Mouse (Mus musculus) spleen, adult 2 months (tissue): ENCODE measurements around the gene Znrd1as. TPM values are rescaled to one million over a fixed set of nuclear protein-coding genes. Genes with fewer than 3 reads are reported as not detected.

ENCODE experiments used
- DNase-seq, 2 experiments: peaks; one replicate each; pipeline versions ENCODE4 v3.0.0 to v3.0.0-alpha.2; 2012 to 2021; ENCODE audit warnings: low spot score in 2 of 2, low read depth in 1 of 2
- H3K27ac ChIP-seq: fragments of 200-500 bp; 2 replicates; pipeline ENCODE4 v1.5.1; 2012; ENCODE audit warnings: low read length, inconsistent platforms; ENCODE audit not compliant: insufficient read depth
- H3K27me3 ChIP-seq: fragments of 200-500 bp; 2 replicates; pipeline ENCODE4 v1.6.1; 2012; ENCODE audit warnings: mild to moderate bottlenecking, moderate library complexity, low read length, inconsistent platforms; ENCODE audit not compliant: control insufficient read depth, insufficient read depth
- H3K36me3 ChIP-seq: fragments of 200-500 bp; 2 replicates; pipeline ENCODE4 v1.6.1; 2012; ENCODE audit warnings: mild to moderate bottlenecking, low read length, inconsistent platforms; ENCODE audit not compliant: control insufficient read depth, insufficient read depth
- H3K4me1 ChIP-seq: fragments of 200-500 bp; 2 replicates; pipeline ENCODE4 v1.6.1; 2011; ENCODE audit warnings: inconsistent platforms; ENCODE audit not compliant: control insufficient read depth, insufficient read depth, insufficient read length
- H3K4me3 ChIP-seq: fragments of 200-500 bp; 2 replicates; pipeline ENCODE4 v1.5.1; 2011; ENCODE audit warnings: mild to moderate bottlenecking, inconsistent platforms; ENCODE audit not compliant: insufficient read depth, insufficient read length; ENCODE audit errors: extremely low read depth
- CTCF ChIP-seq: fragments of 200-500 bp; IDR thresholded peaks from 2 replicates; pipeline ENCODE4 v1.5.1; 2011; ENCODE audit warnings: mild to moderate bottlenecking, inconsistent platforms; ENCODE audit not compliant: insufficient read depth, insufficient read length, insufficient replicate concordance; ENCODE audit errors: extremely low read depth
- POLR2A ChIP-seq: fragments of 200-500 bp; IDR thresholded peaks from 2 replicates; pipeline ENCODE4 v1.6.1; 2011; ENCODE audit warnings: low read depth, low read length, inconsistent platforms
- WGBS: fragments of 180-500 bp; shearing (Covaris S2); methylation state at CpG from one replicate; pipeline ENCODE4 v1.1.7; 2018; 5-methylcytosine and 5-hydroxymethylcytosine counted together
- polyA plus RNA-seq: library from polyadenylated mRNA; depleted of rRNA; stranded (reverse); fragments of >200 nt; gene quantifications from 2 replicates; pipeline ENCODE4 v1.2.3, GENCODE M21; 2012; rRNA removed

Znrd1as gene
- polyA plus RNA-seq, 1 experiment, result 0.57 TPM

DNA sequence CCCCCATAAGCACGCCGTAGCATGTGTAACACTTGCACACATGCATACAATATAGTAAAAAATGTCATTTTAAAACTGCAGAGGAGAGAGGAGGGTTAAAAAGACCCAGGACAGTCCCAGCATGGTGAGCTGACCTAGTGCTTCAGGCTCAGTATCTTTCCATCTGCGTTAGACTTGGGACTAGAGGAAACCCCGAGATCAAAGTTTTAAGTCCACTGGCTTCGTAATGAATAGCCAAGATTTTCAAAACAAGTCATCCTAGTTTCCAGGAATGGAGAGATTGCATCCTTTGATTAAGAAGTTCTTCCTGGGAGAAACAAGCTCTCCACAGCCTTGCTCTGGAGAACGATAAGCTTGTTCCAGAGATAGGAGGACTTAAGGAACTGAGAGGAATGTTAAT, 49.8 kb downstream of the Znrd1as start:
- Histone ChIP-seq H3K4me1 (no peaks in the 10 kb centered on the region), H3K27me3 (no peaks in the 10 kb centered on the region), H3K4me3 (no peak overlapping the region), H3K36me3 (no peaks in the 10 kb centered on the region), H3K27ac (no peak overlapping the region)
- 91% methylated on average over 6 of the region's 6 CpGs for WGBS
- TF ChIP-seq POLR2A (no peak), CTCF (no peak)
- no peak for DNase-seq

DNA sequence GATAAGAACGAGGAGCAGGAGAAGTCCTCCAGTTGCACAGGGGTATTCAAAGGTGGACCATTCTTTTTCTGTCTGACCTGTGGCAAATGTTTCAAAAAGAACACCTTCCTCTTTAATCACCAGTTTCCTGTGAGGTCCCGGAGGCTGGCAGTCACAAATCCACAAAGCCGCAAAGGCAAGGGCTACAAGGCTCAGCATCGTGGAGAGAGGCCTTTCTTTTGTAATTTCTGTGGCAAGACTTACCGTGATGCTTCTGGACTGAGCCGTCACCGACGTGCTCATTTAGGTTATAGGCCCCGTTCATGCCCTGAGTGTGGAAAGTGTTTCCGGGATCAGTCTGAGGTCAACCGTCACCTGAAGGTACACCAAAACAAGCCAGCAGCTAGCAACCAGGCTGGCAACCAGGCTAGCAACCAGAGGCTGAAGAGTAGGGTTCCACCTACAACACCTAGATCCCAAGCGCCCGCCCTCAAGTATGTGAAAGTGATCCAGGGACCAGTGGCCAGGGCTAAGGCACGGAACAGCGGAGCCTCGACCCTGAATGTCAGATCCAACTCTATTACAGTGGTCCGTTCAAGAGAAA, 51.2 kb downstream of the Znrd1as start:
- WGBS, result 42% methylated on average over 17 of the region's 17 CpGs
- H3K4me1 ChIP-seq, result no peaks in the 10 kb centered on the region
- no peaks in the 10 kb centered on the region for H3K27me3 ChIP-seq
- TF ChIP-seq CTCF, result no peak
- no peak for TF ChIP-seq POLR2A
- H3K36me3 ChIP-seq, result no peaks in the 10 kb centered on the region
- no peak overlapping the region for H3K4me3 ChIP-seq
- H3K27ac ChIP-seq, result no peak overlapping the region
- no peak for DNase-seq

DNA sequence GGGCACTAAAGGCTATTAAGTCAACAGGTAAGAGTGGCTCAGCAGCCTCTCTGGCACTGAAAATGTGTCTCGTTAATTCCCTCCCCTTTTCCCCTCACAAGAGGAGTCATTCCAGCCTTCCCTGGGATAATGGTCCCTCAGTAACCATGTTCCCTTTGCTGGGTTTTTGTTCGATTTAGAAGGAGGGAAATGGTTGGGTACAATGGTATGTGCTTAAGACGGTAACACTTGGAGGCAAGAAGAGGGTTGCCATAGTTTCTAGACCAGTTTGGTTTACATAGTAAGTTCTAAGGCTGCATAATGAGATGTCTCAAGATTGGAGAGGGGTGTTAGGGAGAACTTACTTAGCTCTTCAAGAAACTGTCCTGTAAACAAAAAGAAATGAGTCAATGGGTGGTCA, 53.3 kb downstream of the Znrd1as start:
- Histone ChIP-seq H3K4me3 (no peak overlapping the region), H3K36me3 (no peaks in the 10 kb centered on the region), H3K27me3 (no peaks in the 10 kb centered on the region), H3K4me1 (no peaks in the 10 kb centered on the region), H3K27ac (no peak overlapping the region)
- WGBS, result 92% methylated on average over 3 of the region's 3 CpGs
- no peak for DNase-seq
- TF ChIP-seq POLR2A (no peak), CTCF (no peak)

DNA sequence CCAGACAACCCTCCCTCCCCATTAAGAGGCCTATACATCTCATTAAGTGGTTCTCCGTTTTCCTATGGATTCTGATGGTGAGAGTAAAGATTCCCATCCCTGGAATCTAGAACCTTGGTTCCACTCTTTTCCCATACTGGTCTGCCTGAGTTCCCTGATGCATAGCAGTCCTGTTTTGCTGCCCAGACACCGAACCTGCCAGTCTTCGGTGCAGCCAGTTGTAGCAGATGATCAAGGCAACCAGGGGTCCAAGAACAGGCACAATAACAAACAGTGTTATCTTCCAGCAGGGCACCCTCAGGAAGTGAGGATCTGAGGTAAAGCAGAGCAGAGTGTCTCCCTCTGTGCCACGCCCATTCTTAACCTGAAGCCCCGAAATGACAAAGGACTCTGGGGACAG, 53.7 kb downstream of the Znrd1as start:
- H3K36me3 ChIP-seq, result no peaks in the 10 kb centered on the region
- whole genome bisulfite sequencing, result 82% methylated on average over 5 of the region's 5 CpGs
- no peaks in the 10 kb centered on the region for H3K27me3 ChIP-seq
- no peaks in the 10 kb centered on the region for H3K4me1 ChIP-seq
- H3K27ac ChIP-seq, result no peak overlapping the region
- H3K4me3 ChIP-seq, result no peak overlapping the region
- DNase-seq, result no peak
- TF ChIP-seq POLR2A, result no peak
- TF ChIP-seq CTCF, result no peak

Other genes with a start within 250 kb of the Znrd1as start
- gene H2-M10.5, start 185.7 kb upstream of the Znrd1as start, polyA plus RNA-seq, result not detected in 2 replicates
- gene H2-M10.6, start 146.4 kb upstream of the Znrd1as start, polyA plus RNA-seq, result not detected in 2 replicates
- 50.6 and 55.6 TPM in 2 replicates for gene Trim26, start 121.5 kb upstream of the Znrd1as start, polyA plus RNA-seq
- gene Trim15, start 91.4 kb upstream of the Znrd1as start, polyA plus RNA-seq, result 0.04 and 0.05 TPM in 2 replicates
- 16.8 and 37.0 TPM in 2 replicates for gene Trim10, start 89.0 kb upstream of the Znrd1as start, polyA plus RNA-seq
- 0.19 TPM in 1 of 2 replicates, not detected in the other for gene Trim40, start 68.5 kb upstream of the Znrd1as start, polyA plus RNA-seq
- not detected in 2 replicates for gene Trim31, start 60.5 kb upstream of the Znrd1as start, polyA plus RNA-seq
- 0.20 and 0.23 TPM in 2 replicates for gene Rnf39, start 15.7 kb upstream of the Znrd1as start, polyA plus RNA-seq
- gene Ppp1r11, start 6.9 kb upstream of the Znrd1as start, polyA plus RNA-seq, result 36.3 and 36.9 TPM in 2 replicates
- gene Znrd1, start within 50 bp of the Znrd1as start, polyA plus RNA-seq, result 19.0 and 23.5 TPM in 2 replicates
- gene 2410137M14Rik, start 22.6 kb downstream of the Znrd1as start, polyA plus RNA-seq, result not detected in 2 replicates
- gene H2-M5, start 30.9 kb downstream of the Znrd1as start, polyA plus RNA-seq, result 0.28 and 0.48 TPM in 2 replicates
- gene Zfp57, start 42.6 kb downstream of the Znrd1as start, polyA plus RNA-seq, result 0.62 and 0.75 TPM in 2 replicates
- not detected in 2 replicates for gene Mog, start 64.8 kb downstream of the Znrd1as start, polyA plus RNA-seq
- gene Gabbr1, start 87.4 kb downstream of the Znrd1as start, polyA plus RNA-seq, result 28.7 and 29.7 TPM in 2 replicates
- 0.14 TPM in 1 of 2 replicates, not detected in the other for gene Olfr90, start 129.9 kb downstream of the Znrd1as start, polyA plus RNA-seq
- not detected in 2 replicates for gene Olfr91, start 139.7 kb downstream of the Znrd1as start, polyA plus RNA-seq
- gene Olfr92, start 161.5 kb downstream of the Znrd1as start, polyA plus RNA-seq, result not detected in 2 replicates
- not detected in 2 replicates for gene Olfr93, start 202.9 kb downstream of the Znrd1as start, polyA plus RNA-seq
- gene Ubd, start 235.3 kb downstream of the Znrd1as start, polyA plus RNA-seq, result 1.1 and 1.5 TPM in 2 replicates
- not detected in 2 replicates for gene Olfr94, start 242.4 kb downstream of the Znrd1as start, polyA plus RNA-seq